11 mouse cellular contexts compared by ENCODE assay signal in the genomic region with DNA sequence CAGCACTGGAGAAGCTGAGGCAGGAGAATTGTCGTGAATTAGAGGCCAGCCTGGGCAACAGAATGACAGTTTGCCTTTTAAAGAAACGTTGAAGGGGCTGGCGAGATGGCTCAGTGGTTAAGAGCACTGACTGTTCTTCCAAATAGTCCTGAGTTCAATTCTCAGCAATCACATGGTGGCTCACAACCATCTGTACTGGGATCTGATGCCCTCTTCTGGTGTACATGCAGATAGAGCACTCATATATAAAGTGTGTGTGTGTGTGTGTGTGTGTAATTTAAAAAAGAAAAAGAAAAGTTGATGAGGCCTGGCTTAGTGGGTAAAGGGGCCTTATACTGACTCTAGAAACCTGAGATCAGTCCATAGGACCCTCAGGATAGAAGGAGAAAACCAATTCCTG. TPM values are rescaled to one million over a fixed set of nuclear protein-coding genes. Genes with fewer than 3 reads are reported as not detected.
DNase-seq lines count a peak whose midpoint lies in the region; ATAC-seq and TF ChIP-seq lines count a peak whose summit lies in the region.
"Had no signal": no experiment of that assay in that cellular context is flagged by ENCODE, and none has a peak within 500 bp of the region (broad histone marks: within the 10 kb centered on the region; RNA-seq: fewer than 3 reads in every experiment).

No protein-coding gene starts in this region.

- TF ChIP-seq CTCF in olfactory bulb, adult 2 months (IDR thresholded peaks at IDR 0.05; ENCODE audit: insufficient read depth, low read depth, low read length): no peak

- no peak for DNase-seq in heart, postnatal 36 days
- peak; percentile 18 for DNase-seq in lung, postnatal 36 days
- no peak for DNase-seq in lung, postnatal 4 days
- DNase-seq in midbrain, embryonic 10.5 days (ENCODE audit: low spot score): no peak
- DNase-seq in thymus, postnatal 25 days: no peak
- DNase-seq: adrenal gland, postnatal 10 days; cerebellum, postnatal 14 days had no signal

- H3K4me3 ChIP-seq in heart, embryonic 14.5 days (ENCODE audit: control insufficient read depth in 1 of 2, insufficient read depth in 1 of 2, low read depth in 1 of 2, low read length in 2 of 2): no peak overlapping the region
- no peak overlapping the region for H3K4me3 ChIP-seq in embryonic facial prominence, embryonic 13.5 days
- H3K4me3 ChIP-seq in olfactory bulb, adult 2 months (ENCODE audit: insufficient read depth, low read depth, low read length): no peak overlapping the region
- H3K4me3 ChIP-seq in midbrain, embryonic 10.5 days: no peak overlapping the region
- H3K4me3 ChIP-seq: midbrain, embryonic 12.5 days had no signal

- 76% methylated on average over 3 of the region's 3 CpGs for WGBS in heart, embryonic 14.5 days
- WGBS in embryonic facial prominence, embryonic 13.5 days: 72% methylated on average over 3 of the region's 3 CpGs
- WGBS in olfactory bulb, adult 2 months: 54% methylated on average over 3 of the region's 3 CpGs
- WGBS in midbrain, embryonic 10.5 days: 76% methylated on average over 3 of the region's 3 CpGs

- H3K9me3 ChIP-seq in heart, embryonic 14.5 days (ENCODE audit: control insufficient read depth, low read length): no peaks in the 10 kb centered on the region
- H3K9me3 ChIP-seq in embryonic facial prominence, embryonic 13.5 days: no peaks in the 10 kb centered on the region
- no peaks in the 10 kb centered on the region for H3K9me3 ChIP-seq in midbrain, embryonic 10.5 days (replicated peaks)
- H3K9me3 ChIP-seq: midbrain, embryonic 12.5 days had no signal

- intact Hi-C loops in heart, postnatal 36 days (cut with DNase I): no loop called here

- no peak overlapping the region for H3K9ac ChIP-seq in heart, embryonic 14.5 days (ENCODE audit: low read length)
- no peak overlapping the region for H3K9ac ChIP-seq in embryonic facial prominence, embryonic 13.5 days
- H3K9ac ChIP-seq: midbrain, embryonic 12.5 days had no signal

- H3K27ac ChIP-seq in heart, embryonic 14.5 days (replicated peaks in 1 of 2; ENCODE audit: control insufficient read depth in 1 of 2, insufficient read depth in 1 of 2, low read depth in 2 of 2, low read length in 2 of 2): peak overlapping the region; percentile 74 to 81
- peak overlapping the region; percentile 87 for H3K27ac ChIP-seq in embryonic facial prominence, embryonic 13.5 days
- H3K27ac ChIP-seq in olfactory bulb, adult 2 months (ENCODE audit: insufficient read depth, low read depth, low read length): peak overlapping the region; percentile 70
- no peak overlapping the region for H3K27ac ChIP-seq in midbrain, embryonic 10.5 days (replicated peaks)
- H3K27ac ChIP-seq: midbrain, embryonic 12.5 days had no signal

- no peaks in the 10 kb centered on the region for H3K27me3 ChIP-seq in heart, embryonic 14.5 days (ENCODE audit: control insufficient read depth, insufficient read depth, low read length)
- no peaks in the 10 kb centered on the region for H3K27me3 ChIP-seq in embryonic facial prominence, embryonic 13.5 days
- no peaks in the 10 kb centered on the region for H3K27me3 ChIP-seq in midbrain, embryonic 10.5 days (ENCODE audit: low read depth, poor library complexity, severe bottlenecking)
- H3K27me3 ChIP-seq: midbrain, embryonic 12.5 days had no signal

- no peak for TF ChIP-seq POLR2A in olfactory bulb, adult 2 months (IDR thresholded peaks at IDR 0.05; ENCODE audit: insufficient read depth, low read depth, low read length)

- ATAC-seq in heart, embryonic 14.5 days (ENCODE audit: insufficient number of reproducible peaks, insufficient read depth, low FRiP score, low read depth): no peak
- ATAC-seq in embryonic facial prominence, embryonic 13.5 days (ENCODE audit: insufficient number of reproducible peaks, insufficient read depth, low FRiP score, low TSS enrichment, low read depth): no peak

- H3K36me3 ChIP-seq in heart, embryonic 14.5 days (ENCODE audit: control insufficient read depth, insufficient read depth, low read length): no peaks in the 10 kb centered on the region
- no peaks in the 10 kb centered on the region for H3K36me3 ChIP-seq in embryonic facial prominence, embryonic 13.5 days
- no peaks in the 10 kb centered on the region for H3K36me3 ChIP-seq in midbrain, embryonic 10.5 days
- H3K36me3 ChIP-seq: midbrain, embryonic 12.5 days had no signal

- peak overlapping the region; percentile 16; the same call in 1 of the 2 replicates for H3K4me2 ChIP-seq in heart, embryonic 14.5 days (ENCODE audit: low read length)
- peak overlapping the region; percentile 26 for H3K4me2 ChIP-seq in embryonic facial prominence, embryonic 13.5 days
- H3K4me2 ChIP-seq: midbrain, embryonic 12.5 days had no signal

- H3K4me1 ChIP-seq in heart, embryonic 14.5 days (ENCODE audit: control insufficient read depth in 2 of 2, insufficient read depth in 2 of 2, low read length in 2 of 2): peaks cover 19 to 35% of the 10 kb centered on the region in 2 experiments
- H3K4me1 ChIP-seq in embryonic facial prominence, embryonic 13.5 days: peaks cover 19% of the 10 kb centered on the region
- H3K4me1 ChIP-seq in olfactory bulb, adult 2 months (ENCODE audit: control insufficient read depth, insufficient read depth, low read length): peaks cover 11% of the 10 kb centered on the region
- no peaks in the 10 kb centered on the region for H3K4me1 ChIP-seq in midbrain, embryonic 10.5 days
- H3K4me1 ChIP-seq: midbrain, embryonic 12.5 days had no signal

RNA-seq across cellular contexts. Expression of gene Blm, which starts 20.2 kb away (rescaled TPM):
- polyA plus RNA-seq in heart, embryonic 14.5 days (2014; fragmentation: Nextera tagmentation; extraction: Ambion mirVana): 16.3 and 16.5 TPM in 2 replicates
- 1 to 10 TPM; 1.3 to 1.7 TPM for total RNA-seq in heart, postnatal 36 days (2021)
- 27.1 and 28.3 TPM in 2 replicates for polyA plus RNA-seq in embryonic facial prominence, embryonic 13.5 days (2015; fragmentation: Nextera tagmentation; extraction: Ambion mirVana)
- not detected in 2 replicates for polyA plus RNA-seq in olfactory bulb, adult 2 months (2012; ENCODE audit: insufficient read depth, insufficient read length, low replicate concordance, missing spikeins)
- 45.2 and 49.0 TPM in 2 replicates for polyA plus RNA-seq in midbrain, embryonic 10.5 days (2016; fragmentation: Nextera tagmentation; extraction: Ambion mirVana)

Comparison
In these comparisons a context has a peak if more than half of its experiments do, and no peak if none do; other contexts are left out.
1. RNA of gene Blm, which starts 20.2 kb away (polyA plus RNA-seq): 45.2 to 49.0 TPM in midbrain, embryonic 10.5 days, 27.1 to 28.3 TPM in embryonic facial prominence, embryonic 13.5 days and 16.3 to 16.5 TPM in heart, embryonic 14.5 days; not detected in olfactory bulb, adult 2 months; every median in the first group is over 10 times any median in the second.